Mouse (Mus musculus) kidney, postnatal 10 days (tissue): ENCODE results near the gene Atp6v0b.
A peak's percentile ranks its signal among the peaks of the same experiment; 100 is the strongest.

ENCODE experiments used
- DNase-seq: peaks from one replicate; pipeline ENCODE4 v3.0.0; 2021; ENCODE audit warnings: mixed read lengths

Gene Atp6v0b

DNA sequence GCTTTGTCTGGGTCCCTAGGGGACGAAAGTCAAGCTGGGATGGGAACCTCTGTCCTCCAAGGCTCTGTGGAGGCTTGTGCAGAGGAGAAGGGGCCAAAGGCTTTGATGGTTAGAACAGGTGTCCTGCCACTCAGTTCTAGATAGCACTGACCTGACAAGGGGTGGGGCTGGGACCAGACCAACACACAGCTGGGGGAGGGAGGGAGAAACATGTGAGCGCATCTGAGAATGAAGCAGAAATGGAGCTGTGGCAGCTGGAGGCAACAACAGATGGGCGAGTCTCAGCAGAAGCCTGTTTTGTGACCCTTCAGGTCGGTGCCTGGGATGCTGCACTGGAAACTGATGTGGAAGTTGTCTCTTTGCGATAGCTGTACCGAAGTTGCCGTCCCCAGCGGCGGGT is 17.8 kb downstream of the Atp6v0b start:
- DNase-seq = no peak

DNA sequence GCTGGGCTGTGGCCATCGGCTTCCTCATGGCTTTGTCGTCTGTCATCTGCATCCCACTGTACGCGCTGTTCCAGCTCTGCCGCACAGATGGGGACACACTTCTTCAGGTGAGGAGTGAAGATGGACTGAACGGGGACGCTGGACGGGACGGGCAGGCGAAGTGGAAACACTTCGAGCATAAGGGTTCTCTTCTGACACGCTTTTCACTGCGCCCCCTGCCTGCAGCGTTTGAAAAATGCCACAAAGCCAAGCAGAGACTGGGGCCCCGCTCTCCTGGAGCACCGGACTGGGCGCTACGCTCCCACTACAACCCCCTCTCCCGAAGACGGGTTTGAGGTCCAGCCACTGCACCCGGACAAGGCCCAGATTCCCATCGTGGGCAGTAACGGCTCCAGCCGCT is 19.3 kb downstream of the Atp6v0b start:
- peak; percentile 82 for DNase-seq

DNA sequence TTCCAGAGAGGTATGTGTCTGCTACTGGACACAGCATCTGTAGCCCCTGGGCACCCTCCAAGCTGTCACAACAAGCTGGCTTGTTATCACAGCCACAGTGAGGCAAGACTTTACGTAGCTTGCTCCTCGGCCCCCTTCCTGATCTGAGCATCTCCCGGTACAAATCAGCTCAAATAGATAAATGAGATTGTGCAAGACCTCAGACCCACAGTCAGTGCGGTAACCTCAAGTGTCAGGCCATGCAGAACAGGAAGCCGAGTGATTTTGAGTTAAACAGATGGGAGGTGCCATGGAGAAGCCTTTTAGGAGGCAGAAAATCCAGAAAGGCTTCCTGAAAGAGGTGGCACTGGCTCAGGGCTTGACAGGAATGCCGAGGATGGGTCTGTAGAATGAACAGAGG is 20.1 kb downstream of the Atp6v0b start:
- no peak for DNase-seq

DNA sequence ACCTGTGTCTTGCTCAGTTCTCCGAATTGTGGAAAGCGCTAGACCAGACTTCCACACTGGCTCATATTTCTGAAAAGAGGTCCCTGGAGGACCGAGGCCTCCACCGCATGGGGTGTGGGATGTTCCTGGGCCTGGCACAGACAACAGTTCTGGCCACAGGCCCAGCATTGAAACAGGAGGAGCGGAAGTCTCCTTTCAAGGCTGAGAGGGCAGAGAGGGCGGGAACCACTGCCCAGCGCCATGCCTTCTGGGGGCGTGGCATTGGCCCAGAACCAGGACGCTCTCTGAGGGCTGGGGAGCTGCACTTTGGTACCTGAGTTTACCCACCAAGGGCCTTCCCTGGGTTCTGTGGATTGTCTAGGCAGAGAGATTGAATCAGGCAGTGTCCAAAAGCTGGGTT is 21.1 kb downstream of the Atp6v0b start:
- peak; percentile 90 for DNase-seq

DNA sequence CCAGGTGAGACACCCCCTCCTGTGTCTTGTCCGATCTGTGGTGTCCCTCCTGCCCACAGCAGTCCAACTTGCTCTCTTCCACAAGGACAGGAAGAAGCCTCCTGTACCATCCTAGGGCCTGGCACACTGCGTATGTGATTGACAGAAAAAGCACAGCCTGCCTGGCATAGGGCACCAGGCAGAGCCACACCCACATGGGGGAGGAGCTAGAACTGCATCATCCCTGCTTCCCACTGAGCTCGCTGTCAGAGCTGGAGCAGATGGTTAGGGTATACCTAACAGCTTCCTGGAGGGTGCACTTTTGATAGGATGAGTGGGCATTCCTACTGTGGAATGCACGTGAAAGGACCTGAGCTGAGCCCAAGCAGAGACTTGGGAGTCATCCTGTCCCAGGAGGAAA is 24.3 kb downstream of the Atp6v0b start:
- peak; percentile 46 for DNase-seq

DNA sequence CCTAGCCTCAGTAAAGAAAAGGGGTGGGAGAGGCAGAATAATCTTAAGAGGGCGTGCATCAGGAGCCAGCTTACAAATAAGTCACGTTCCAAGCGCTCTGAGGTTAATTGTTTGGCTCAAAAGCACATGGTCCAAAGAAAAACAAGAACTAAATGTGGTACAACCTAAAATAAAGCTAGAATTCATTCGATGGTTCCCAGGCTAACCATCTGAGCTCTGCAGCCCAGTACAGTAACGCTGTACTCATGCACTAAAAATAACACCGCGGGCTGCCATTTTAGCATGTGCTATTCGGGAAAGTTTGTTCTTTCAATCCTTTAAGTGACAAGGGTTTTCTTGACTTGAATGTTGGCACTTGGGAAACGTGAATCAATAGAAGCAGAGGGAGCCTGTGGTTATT is 26.6 kb downstream of the Atp6v0b start:
- DNase-seq = no peak

DNA sequence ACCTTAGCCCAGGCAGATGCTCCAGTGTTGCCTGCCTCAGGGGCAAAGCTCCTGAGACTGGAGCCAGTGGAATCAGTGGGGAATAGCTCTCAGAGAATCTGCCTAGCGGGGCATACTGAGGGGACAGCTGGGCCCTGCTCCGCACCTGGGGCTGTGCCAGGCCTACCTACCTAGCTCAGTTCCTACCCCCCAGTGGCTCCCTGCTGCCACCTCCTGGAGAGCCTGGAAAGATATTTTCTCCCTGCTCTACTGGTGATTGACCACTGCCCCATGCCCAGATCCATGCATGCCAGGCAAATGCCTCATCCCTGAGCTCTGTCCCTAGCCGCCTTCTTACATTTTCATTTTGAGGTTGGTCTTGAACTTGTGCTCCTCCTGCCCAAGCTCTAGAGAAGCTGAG is 28.3 kb downstream of the Atp6v0b start:
- peak; percentile 81 for DNase-seq

DNA sequence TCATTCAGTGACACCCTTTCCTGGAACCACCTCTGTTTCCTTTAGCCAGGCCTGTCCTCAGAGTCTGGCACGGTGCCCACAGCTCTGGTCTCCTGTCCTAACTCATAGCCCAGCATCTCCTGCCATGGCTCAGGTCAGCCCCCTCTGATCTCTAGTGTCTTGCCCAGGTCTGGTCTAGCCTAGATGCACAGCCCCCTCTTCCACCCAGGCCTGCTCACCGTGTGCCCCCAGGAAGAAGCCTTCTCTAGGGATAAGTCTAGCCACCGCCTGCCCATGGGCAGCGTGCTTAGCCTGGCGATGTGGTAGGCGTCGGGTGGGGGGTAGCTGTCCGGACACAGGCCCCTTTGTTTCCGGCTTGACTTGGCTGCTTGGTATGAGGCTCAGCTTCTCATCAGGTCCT is 32.0 kb downstream of the Atp6v0b start:
- peak; percentile 50 for DNase-seq

DNA sequence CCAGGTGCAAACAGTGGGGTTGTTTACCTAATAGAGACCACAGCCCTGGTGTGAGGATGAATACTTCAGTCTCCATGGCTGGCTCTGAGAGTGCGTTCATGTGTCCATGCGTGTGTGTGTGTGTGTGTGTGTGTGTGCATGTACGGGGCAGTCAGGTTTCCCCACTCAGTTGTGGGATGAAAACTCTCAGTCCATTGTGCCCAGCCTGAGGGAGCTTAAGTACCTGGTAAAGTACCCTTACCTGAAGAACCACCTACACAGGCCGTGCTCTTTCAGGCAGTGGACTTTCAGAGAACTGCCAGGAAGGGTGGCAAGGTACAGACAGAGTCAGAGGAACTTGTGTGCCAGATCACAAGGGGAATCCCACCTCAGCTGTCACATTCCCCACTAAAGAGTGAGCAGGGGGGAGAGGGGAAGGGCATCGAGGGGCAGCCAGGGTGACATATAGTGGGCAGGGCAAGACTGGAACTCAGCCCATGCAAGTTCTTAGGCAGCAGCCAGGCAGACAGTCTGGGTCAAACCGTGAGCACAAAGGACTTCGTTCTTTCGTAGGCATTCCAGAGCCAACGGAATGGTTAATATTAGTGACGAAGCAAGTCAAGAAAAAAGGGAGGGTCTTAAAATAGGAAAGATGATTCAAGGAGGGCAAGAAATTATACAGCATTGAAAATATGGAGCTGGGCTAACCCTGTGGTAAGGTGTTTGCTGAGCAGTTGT is 34.8 kb downstream of the Atp6v0b start:
- DNase-seq = no peak

DNA sequence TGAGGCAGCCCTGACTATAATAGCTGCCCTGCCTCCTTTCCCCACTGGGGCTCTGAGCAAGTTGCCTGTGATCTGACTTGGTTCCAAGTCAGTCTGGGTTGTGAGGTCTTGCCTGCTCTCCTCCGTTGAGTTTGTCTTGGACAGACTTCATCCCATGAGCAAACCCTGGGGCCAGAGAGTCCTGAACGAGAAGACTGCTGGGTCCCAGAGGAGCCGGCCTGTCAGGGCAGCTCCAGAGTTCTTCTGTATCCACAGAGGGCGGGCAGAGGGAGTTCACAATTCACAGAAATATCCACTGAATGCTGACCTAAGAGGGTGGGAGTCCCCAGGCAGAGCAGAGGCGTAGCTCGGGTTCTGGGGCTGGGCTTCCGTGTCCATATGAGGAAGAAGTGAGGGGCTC is 36.3 kb downstream of the Atp6v0b start:
- peak; percentile 63 for DNase-seq

DNA sequence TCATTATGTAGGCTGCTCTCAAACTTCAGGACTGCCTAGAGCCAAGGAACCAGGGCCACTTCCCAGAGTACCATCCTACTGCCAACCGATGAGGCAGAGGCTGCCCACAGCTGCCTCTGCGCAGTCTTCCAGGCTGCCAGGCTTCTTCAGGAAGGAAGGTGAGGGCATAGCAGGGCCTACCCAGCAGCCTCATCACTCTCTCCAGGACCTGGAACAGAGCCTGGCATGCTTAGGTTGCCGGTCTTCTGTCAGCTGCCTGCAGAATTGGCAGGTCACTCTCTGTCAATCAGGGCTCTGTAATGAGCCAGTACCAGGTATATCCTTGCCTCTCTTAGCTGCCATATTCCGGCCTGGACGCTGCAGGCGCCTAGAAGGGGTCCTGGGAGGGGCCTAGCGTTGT is 37.0 kb downstream of the Atp6v0b start:
- DNase-seq = no peak

DNA sequence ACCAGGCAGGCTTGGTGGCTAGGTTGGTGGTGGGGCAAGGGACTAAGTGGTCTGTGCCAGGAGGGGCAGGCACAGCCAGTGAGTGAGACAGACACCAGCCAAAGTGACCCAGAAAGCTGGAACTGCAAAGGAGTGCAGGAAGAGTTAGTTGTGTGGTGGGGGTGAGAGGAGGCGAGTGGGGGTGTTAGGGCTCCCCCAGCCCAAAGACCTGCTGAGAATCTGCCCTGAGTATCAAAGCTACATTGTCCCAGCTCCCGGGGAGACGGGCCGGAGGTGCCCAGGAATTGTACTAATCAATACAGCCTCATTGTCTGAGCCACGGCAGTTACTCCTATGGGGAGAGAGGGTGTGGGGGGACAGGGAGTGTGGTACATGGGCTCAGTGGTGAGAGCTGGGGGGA is 37.6 kb downstream of the Atp6v0b start:
- DNase-seq = no peak

DNA sequence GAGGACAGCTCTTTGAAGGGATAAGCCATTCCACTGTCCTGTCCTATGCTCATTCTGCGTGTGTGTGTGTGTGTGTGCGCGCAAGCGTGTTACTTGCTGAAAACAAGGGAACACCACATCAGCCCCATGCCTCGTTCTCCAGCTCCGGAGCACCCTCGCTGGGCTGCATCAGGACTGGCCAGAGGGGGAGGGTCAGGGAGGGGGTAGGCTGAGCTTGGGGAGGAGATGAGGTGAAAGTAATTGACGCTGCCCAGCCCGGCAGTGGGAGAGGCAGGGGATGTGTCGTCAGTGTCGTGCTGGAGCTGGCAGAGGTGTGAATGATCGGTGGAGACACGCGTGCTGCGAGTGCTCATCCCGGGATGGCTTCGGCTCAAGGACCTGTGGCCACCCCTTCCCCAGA is 38.1 kb downstream of the Atp6v0b start:
- DNase-seq = no peak

DNA sequence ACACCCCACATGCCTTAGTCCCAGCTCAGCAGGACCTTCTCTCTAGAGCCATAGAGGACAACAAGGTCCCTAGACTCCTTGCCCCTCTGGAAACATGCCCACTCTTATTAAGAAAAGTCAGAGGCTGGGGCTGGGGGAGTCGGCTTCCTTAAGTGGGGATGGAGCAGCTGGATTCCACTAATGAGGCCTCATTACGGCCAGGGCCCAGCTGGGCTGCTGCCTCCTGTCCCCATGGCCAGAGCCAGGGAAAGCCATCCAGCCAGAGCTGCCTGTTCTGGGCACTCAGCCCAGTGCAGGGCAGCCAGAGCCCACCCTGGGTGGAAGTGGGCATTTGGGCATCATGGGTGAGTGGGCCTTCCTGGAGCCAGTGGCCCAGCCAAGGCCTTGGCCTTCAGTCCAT is 40.1 kb downstream of the Atp6v0b start:
- DNase-seq = peak; percentile 41

DNA sequence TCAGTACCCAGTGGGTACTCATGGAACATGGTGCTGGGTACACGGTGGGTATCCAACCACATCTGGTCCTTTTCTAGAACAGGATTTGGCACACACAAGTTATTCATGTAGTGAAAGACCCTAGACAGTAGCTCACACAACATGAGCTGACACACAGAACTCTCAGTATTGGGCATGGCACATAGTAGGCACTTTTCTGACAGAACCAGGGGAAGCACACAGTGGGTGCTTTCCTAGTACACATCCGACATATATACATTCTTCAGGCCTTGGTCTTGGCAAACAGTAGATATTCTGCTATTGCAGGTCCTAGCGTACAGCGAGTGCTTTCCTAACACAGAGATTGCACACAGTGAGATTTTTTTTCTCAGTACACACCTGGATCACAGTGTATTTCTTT is 40.9 kb downstream of the Atp6v0b start:
- no peak for DNase-seq

DNA sequence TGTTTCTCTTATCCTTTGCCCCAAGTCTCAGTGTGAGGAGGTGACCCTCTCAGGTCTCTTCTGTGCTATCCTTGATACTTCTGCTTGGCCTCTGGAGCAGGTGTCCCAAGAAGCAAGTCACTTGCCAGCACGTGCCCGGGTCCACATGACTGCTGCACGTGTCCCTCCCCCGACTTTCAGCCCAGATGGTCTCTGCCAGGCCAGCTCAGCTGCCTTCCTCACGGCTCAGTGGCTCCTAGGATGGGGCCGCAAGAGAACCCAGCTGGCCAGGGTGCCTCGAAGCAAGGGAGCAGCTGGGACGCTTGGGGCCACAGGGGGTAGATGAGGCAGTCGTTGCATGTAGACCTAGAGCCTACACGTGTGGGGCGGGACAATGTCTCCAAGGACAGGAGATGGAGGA is 41.8 kb downstream of the Atp6v0b start:
- no peak for DNase-seq

DNA sequence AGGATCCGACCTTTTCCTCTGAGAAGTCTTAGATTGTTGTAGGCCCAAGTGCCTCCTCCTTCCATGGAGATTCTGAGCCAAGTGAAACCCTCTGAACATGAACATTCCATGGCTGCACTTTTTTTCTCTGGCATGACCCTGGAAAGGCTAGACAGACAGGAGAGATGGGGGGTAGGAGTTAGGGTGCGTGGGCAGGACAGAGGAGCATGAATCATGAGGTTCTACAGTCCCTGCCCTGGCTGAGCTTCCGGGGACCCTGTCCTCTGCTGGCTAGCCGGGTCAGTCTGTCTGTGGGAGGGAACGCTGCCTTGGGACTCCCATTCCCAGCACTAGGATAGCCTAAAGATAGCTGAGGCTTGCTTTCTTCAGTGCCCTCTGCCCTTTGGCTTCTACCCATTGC is 42.7 kb downstream of the Atp6v0b start:
- DNase-seq = no peak

DNA sequence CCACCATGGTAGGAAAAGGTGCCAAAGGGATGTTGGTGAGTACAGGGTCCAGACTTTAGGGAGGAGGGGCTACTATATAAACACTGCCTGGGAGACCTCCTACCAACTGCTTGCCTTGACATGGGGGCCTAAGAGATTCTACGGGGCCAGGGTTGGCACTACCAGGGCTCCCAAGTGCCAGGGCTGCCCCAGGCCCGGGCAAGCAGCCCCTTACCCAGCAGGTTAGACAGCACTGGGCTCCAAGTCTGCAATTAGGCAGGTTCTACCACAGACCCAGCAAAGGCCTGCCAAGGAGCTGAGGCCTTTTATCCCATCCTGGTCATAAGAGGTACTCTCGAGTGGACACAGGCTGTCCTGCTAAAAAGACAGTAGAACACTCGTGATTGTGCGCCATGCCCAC is 44.0 kb downstream of the Atp6v0b start:
- DNase-seq = no peak

DNA sequence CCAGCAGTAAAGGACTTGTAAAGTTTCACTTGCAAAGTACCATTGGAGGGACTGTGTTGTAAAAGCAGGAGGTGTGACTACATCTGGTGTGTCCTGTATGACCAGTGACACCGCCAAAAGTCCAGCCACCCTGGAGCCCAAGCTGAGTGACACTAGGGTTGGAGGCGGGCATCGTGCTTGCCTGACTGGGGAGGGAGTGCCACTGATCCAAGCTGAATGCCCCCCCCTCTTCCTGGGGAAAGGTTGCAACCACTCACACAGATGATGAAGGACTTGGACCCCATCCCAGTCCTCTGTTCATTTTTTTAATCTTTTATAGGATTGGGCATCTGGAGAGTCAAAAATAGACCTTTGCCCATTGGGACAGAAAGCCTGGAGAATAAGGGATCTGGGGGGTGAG is 45.6 kb downstream of the Atp6v0b start:
- no peak for DNase-seq

DNA sequence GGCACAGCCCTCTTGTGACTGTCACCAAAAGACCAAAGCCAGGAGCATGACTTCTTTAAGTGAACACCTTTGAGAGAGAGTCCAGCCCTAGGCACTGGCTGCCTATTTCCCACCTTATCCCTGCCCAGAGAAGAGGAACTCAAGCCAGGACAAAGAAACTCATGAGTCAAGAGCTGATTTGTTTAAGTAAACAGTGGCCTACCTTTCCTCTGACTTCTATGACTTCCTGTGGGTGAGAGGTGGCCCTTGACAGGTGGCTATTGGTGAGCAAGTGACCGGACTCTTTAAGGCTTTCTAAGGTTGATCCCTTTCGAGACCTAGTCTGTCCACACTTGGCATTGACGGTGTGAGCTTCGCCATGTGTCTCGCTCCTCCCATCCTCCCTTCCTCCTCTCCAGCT is 46.3 kb downstream of the Atp6v0b start:
- DNase-seq = no peak

DNA sequence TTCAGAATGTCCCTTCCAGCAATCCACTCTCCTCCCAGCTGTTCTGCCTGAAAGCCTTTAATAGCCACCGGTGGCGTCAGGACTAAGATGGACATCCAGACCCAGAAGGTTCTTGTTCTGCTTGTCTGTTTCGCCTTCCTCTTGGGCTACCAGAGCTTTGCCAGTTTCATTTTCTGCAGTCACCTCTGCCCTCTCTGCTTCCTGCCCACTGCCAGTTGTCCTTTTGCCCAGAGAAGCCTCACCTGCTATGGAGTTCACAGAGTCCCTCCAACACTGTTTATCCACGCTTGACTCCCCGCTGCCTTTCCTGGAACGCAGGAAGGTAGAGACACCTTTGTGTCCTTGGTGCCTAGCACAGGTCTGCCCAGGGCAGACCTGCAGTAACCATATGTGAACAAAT is 47.8 kb downstream of the Atp6v0b start:
- DNase-seq = peak; percentile 40

DNA sequence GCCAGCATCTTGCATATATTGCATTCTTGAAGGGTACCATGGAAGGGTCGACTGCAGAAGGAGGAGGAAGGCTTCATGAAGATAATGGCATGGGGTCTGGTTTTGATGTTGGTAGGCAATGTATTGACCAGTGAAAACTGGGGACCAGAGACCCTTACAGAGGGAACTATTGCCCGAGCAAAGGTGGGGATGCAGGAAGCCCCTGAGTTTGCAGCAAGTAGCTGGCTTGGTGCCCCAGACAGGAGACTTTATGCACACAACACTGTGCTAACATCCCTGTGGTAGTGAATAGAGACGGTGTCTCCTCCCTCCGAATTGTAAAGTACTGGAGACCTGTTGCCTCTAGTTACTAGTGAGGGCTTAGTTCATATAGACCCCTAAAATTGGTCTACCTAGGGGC is 49.9 kb downstream of the Atp6v0b start:
- no peak for DNase-seq

DNA sequence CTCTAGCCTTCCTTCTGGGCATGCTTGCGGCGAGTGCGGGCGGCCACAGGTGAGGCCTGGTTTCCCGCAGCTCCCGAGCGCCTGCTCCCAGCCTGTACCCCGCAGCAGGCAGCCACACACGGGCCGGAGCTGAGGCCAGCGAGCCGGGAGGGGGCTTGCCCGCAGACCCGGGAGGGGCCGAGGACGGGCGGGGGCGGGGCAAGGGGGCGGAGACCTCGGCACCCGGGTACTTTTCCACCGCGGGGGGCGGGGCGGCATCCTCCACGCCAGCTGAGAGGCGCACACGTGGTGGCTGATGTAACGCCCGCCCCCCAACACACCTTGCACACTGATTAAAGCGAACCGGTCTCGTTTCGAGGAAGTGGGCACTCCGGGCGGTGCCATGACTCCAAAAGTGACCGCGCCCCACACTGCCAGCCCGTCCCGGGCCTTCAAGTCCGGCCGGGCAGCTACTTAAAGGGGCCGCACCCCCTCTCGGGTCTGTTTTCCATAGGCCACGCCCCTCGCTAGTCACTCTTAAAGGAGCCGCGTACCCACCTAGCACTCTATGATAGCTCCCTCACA is 50.8 kb downstream of the Atp6v0b start:
- DNase-seq = peak; percentile 96

DNA sequence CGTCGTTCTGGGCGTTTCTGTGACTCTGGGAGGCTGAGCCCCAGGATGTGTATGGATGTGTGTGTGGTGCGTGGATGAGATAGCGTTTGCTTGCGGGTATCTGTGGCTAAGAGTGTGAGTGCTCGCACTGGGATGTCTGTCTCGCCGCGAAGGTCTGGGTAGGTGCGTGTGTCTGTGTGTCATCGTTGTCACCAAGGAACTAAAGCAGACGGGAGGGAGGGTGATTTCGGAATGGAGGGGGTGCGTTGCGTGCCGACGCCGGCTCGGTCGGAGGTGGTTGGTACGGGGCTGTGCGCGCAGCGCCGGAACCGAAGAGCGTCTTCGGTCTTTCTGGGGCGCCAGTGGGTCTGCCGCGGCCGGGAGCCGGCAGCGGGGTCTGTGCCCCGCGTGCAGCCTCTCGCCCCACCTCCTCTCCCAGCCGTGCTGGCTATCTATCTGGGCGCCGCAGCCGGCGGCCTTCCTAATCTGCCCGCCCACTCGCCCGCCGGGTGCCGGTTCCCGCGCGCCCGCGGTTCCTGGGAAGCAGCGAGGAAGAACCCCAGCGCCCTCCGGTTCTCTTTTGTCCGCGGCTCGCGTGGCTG is 51.5 kb downstream of the Atp6v0b start:
- peak; percentile 65 for DNase-seq
